Mouse (Mus musculus) telencephalon, adult 2 months (tissue): ENCODE measurements around the gene Clic1.

Experiments
- DNase-seq: peaks from one replicate; pipeline ENCODE4 v3.0.0-alpha.2; 2011; ENCODE audit warnings: low read depth, low spot score

Gene Clic1

DNA sequence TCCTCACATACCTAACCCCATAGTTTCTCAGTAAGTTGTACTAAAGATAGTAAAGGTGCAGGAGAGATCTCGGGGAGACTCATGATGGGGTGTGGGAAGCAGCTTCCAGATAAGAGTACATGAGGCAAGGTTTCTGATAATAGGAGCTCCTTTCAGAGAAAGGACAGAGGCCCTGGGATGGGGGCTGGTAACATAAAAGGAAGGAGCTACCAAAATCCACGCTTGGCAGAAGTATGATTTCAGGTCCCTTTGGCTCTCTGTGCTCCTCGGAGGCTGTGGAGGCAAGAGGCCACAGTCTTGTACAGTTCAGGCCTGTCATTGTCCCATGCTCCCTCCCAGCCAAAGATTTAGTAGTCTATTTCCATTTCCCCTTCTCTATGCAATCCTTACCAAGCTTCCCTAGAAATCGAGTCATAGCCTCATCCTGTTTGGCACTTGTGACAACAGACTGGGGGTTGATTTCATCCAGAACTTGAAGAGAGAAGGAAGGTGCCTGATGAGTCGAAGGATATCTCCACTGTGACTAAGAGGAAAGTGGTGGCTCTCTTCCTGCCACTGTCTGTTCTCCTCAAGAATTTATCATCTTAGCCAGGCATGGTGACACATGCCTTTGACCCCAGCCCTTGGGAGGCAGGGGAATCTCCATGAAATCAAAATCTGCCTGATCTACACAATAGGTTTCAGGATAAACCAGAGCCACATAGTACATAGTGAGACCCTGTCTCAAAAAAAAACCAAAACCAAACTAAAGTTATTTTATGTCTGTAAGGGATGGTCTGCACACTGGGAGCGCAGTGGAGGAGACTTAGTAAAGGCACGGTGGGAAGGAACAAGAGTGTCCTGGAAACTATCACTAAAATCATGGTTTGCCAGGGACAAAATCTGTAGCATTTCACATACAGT lies 4.6 kb upstream of the Clic1 start:
- DNase-seq = no peak

GRCm38 (mm10) chr17:35045807-35046680 lies 3.7 kb upstream of the Clic1 start:
- DNase-seq = no peak

- peak; percentile 92 for DNase-seq
Measured at GRCm38 (mm10) chr17:35046681-35047455, 2.9 kb upstream of the Clic1 start, which contains the start of gene Msh5. Gene Msh5, minus strand, starts transcription at chr17:35046745.

GRCm38 (mm10) chr17:35047688-35048087 lies 2.1 kb upstream of the Clic1 start:
- no peak for DNase-seq

GRCm38 (mm10) chr17:35048149-35048931 lies 1.4 kb upstream of the Clic1 start:
- DNase-seq = no peak

- no peak for DNase-seq
Measured at GRCm38 (mm10) chr17:35048932-35049440, 780 bp upstream of the Clic1 start.

GRCm38 (mm10) chr17:35050126-35050750 lies 472 bp downstream of the Clic1 start:
- DNase-seq = no peak

GRCm38 (mm10) chr17:35051156-35052086 lies 1.7 kb downstream of the Clic1 start:
- no peak for DNase-seq

DNA sequence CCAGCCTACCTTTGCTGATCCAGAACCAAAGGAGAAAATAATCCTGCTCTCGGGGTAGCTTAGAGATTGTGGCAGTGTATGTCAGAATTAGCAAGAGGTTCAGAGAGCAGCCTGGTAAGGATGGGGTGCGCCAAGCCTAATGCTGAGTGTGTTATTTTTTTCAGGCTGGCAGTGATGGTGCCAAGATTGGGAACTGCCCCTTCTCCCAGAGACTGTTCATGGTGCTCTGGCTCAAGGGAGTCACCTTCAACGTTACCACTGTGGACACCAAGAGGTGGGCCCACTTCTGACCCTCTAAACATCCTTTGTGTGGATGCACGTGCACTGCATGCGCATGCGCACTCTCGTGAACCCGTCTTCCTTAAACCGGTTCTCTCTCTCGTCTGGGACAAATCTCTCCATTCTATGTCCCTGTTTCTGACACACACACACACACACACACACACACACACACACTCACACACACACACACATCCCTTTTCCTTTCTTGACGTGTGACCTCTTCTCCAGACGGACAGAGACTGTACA lies 2.6 kb downstream of the Clic1 start:
- DNase-seq = no peak

DNA sequence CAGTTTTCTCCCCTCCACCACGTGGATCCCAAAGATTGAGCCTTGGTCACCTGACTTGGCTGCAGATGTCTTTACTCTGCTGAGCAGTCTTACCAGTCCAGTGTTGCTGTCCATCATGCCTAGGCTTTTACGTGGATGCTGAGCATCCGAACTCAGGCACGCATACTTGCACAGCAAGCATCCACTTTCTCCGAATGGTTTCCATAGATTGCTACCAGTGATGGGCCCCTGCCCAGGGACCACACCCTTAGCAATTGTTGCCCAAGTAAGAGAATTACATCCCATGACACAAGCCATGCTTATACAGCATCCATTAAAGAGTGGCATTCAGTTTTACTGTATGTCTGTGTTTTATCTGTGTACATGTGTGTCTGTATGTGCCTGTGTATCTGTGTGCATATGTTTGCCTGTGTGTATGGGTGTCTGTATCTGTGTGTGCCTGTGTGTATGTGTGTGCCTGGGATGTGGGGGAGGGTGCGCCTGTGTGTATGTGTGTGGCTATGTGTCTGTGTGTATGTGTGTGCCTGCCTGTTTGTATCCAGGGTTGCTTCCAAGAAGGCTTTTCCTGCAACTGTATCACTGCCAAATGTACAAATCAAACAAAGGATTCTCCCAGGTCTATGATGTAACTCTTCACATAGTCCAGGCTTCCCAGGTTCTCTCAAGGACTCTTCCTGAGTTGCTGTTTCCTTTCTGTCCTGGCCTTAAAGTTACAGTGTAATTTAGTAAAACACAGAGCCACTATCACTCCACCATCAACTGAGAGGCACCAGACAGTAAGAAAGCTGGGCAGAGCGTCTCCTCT lies 6.1 kb downstream of the Clic1 start:
- DNase-seq = no peak

DNA sequence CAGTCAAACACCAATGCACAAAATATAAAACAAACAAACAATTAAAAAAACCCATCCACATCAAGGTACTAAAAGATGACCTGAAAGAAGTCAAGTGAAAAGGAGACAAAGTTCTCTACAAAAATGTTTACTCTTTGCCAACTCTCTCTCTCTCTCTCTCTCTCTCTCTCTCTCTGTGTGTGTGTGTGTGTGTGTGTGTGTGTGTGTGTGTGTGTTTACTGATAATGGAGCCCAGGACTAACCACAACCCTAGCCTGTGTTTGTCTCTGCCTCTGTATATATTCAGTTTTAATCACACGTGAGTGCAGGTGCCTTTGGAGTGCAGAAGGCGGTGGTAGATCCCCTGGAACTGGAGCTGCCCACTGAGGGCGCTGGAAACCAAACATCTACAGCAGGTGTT lies 7.3 kb downstream of the Clic1 start:
- no peak for DNase-seq

DNA sequence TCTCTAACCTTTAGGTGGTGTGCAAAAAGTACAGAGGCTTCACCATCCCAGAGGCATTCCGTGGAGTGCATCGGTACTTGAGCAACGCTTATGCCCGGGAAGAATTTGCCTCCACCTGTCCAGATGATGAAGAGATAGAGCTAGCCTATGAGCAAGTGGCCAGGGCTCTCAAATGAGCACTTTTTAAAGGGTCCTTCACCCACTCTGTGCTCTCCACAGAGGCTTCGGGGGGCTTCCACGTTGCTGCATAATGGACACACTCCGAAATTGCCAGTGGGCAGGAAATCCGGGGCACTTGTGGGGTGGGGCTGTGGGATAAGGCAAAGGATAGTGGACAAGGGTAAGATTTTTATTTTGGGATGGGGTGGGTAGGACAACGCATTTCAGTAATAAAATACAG lies 8.6 kb downstream of the Clic1 start:
- DNase-seq = no peak

DNA sequence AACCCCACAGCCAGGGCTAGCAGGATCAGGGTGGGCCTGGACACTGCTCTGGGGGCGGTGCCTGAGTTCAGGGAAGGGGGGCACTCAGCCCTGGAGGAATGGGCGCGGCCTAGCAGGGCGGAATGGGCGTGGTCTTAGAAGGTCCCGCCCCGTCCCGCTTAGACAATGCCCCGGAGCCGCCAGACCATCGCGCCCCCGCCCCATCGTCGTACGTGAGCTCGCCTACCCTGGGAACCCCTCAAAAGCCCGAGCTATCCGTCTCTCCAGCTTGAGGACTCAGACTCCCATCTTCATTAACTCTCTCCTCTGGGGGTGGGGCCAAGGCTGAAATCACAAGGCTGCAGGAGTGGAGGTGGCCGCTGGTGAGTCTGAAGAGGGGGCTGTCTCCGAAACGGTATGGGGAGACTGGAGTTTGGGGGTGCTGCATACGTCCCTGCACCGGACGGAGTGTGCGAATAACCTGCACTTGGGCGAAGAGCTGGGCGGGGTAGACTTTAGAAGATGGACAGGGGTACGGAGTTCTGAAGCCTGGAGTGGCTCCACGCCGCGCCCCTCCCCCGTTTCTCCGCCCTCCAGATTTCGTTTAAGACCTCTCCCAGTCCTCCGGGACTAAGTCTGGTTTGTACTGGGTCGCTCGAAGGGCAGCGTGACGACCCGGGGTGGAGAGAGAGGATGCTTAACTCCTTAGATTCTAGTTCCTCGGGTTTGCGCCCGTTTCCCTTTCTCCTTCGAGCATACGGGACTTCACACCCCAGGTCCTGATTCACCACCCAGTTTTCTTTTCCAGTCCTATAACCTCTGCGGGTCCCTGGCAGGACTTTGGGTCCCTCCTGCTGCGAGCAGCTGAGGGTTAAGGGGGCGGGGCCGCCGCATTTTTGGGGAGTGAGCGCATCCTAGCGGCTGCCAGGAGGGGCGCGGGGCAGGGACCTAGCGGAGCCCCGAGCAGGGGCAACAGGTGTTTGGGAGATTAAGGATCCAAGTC lies 9.4 kb downstream of the Clic1 start, which contains the start of gene Ddah2:
Gene Ddah2 (plus strand): TSS at position 125 of the 982 bp plus-strand sequence.
- no peak for DNase-seq

GRCm38 (mm10) chr17:35060071-35060470 lies 10.3 kb downstream of the Clic1 start:
- DNase-seq = no peak

DNA sequence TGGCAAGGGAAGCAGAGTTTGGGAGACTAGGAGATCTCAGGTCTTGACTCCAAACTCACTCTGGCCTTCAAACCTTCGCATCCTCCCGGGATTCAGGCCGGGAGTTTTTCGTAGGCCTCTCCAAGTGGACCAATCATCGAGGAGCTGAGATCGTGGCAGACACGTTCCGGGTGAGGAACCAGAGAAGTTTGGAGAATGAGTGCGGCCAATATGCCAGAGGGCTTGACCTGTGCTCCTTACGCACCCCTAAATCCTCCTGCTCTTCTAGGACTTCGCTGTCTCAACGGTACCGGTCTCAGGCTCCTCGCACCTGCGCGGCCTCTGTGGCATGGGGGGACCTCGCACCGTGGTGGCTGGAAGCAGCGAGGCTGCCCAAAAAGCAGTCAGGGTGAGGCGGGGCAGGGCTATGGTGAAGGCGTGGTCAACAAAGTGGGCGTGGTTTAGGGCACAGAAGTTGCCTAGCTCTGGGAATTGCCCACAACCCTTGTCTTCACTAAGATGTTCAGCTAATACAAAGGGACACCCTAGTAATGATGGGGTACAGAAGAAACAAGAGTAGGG lies 11.1 kb downstream of the Clic1 start:
- DNase-seq = no peak

- no peak for DNase-seq
Measured at GRCm38 (mm10) chr17:35061299-35061698, 11.5 kb downstream of the Clic1 start.
